Mouse (Mus musculus): ENCODE measurements at regions not wholly inside any gene's neighbourhood (a gene's known extent, or its start where the extent isn't known, plus 50 kb on each side); places are given as distances from the start of the nearest gene placed in this dataset.

GRCm38 (mm10) chr10:50241645-50242044 lies 350.8 kb upstream of the Ascc3 start:
- DNase-seq: no peak

GRCm38 (mm10) chr10:50203587-50203986 lies 388.9 kb upstream of the Ascc3 start:
- no peak for DNase-seq

GRCm38 (mm10) chr10:50201691-50202090 lies 390.8 kb upstream of the Ascc3 start:
- no peak for DNase-seq

GRCm38 (mm10) chr10:50199857-50200256 lies 392.6 kb upstream of the Ascc3 start:
- DNase-seq: no peak

GRCm38 (mm10) chr10:50197897-50198538 lies 394.5 kb upstream of the Ascc3 start:
- DNase-seq: no peak

GRCm38 (mm10) chr10:50190276-50190675 lies 401.7 kb upstream of the Grik2 start:
- no peak for DNase-seq

- DNase-seq: no peak
Observed at GRCm38 (mm10) chr10:50169116-50169515, 380.6 kb upstream of the Grik2 start.

GRCm38 (mm10) chr10:50138351-50138750 lies 349.8 kb upstream of the Grik2 start:
- DNase-seq: no peak

- DNase-seq: peak; percentile 5 to 10
Observed at GRCm38 (mm10) chr10:50137783-50138182, 349.2 kb upstream of the Grik2 start.

- no peak for DNase-seq
Observed at GRCm38 (mm10) chr10:50136165-50136564, 347.6 kb upstream of the Grik2 start.

GRCm38 (mm10) chr10:50135499-50135898 lies 346.9 kb upstream of the Grik2 start:
- no peak for DNase-seq
